Mouse (Mus musculus) brain, embryonic 14.5 days (tissue): ENCODE data around the gene Sh3pxd2a.

Experiments used
- CTCF ChIP-seq: fragments of 200-500 bp; IDR thresholded peaks from 2 replicates; pipeline ENCODE4 v1.5.1; 2012; ENCODE audit warnings: inconsistent platforms, mild to moderate bottlenecking, moderate library complexity, borderline replicate concordance; ENCODE audit not compliant: insufficient read depth, insufficient read length; ENCODE audit errors: extremely low read depth
- POLR2A ChIP-seq: fragments of 200-500 bp; IDR thresholded peaks from 2 replicates; pipeline ENCODE4 v1.6.1; 2012; ENCODE audit warnings: mild to moderate bottlenecking, inconsistent platforms, borderline replicate concordance; ENCODE audit not compliant: poor library complexity, insufficient read depth, insufficient read length, severe bottlenecking; ENCODE audit errors: extremely low read depth

GRCm38 (mm10) chr19:47282688-47283215, 181.4 kb downstream of the Sh3pxd2a start:
- no peak for TF ChIP-seq CTCF
- no peak for TF ChIP-seq POLR2A
